Mouse (Mus musculus) heart, embryonic 14.5 days (tissue): ENCODE data around the gene Klra8. TPM values are rescaled to one million over a fixed set of nuclear protein-coding genes. Genes with fewer than 3 reads are reported as not detected.
"Not testable (repeated sequence)": the region's sequence is repeated elsewhere in the genome, so short reads cannot be mapped to it uniquely, and the experiment has no call there.

Source experiments
- ATAC-seq: fragments of 200-750 bp; cut with Nextera tagmentation; 2 replicates; pipeline ENCODE4 v1.8.0; 2017; ENCODE audit warnings: low read depth, moderate TSS enrichment; ENCODE audit not compliant: insufficient number of reproducible peaks, insufficient read depth, low FRiP score
- H3K27ac ChIP-seq, 2 experiments: fragments of 200-500 bp in 1 of 2; fragments of 300-500 bp in 1 of 2; sonication (generic) in 1 of 2; replicated peaks in 1 of 2; 2 replicates each; pipeline ENCODE4 v1.5.1; 2012 to 2014; ENCODE audit warnings: low read depth in 2 of 2, low read length in 2 of 2, control low read depth in 1 of 2, mild to moderate bottlenecking in 1 of 2, mixed read lengths in 1 of 2; ENCODE audit not compliant: control insufficient read depth in 1 of 2, insufficient read depth in 1 of 2
- H3K27me3 ChIP-seq: fragments of 300-500 bp; sonication (generic); 2 replicates; pipeline ENCODE4 v1.6.1; 2014; ENCODE audit warnings: mild to moderate bottlenecking, low read length, control low read depth; ENCODE audit not compliant: control insufficient read depth, insufficient read depth
- H3K36me3 ChIP-seq: fragments of 300-500 bp; sonication (generic); 2 replicates; pipeline ENCODE4 v1.6.1; 2014; ENCODE audit warnings: mild to moderate bottlenecking, control low read depth, low read length, mixed read lengths; ENCODE audit not compliant: control insufficient read depth, insufficient read depth
- H3K4me1 ChIP-seq, 2 experiments: fragments of 200-500 bp in 1 of 2; fragments of 300-500 bp in 1 of 2; sonication (generic) in 1 of 2; 2 replicates each; pipeline ENCODE4 v1.6.1; 2012 to 2014; ENCODE audit warnings: low read length in 2 of 2, control low read depth in 1 of 2, mixed read lengths in 1 of 2; ENCODE audit not compliant: control insufficient read depth in 2 of 2, insufficient read depth in 2 of 2
- H3K4me2 ChIP-seq: fragments of 300-500 bp; sonication (generic); 2 replicates; pipeline ENCODE4 v1.6.1; 2014; ENCODE audit warnings: mild to moderate bottlenecking, low read length
- H3K4me3 ChIP-seq, 2 experiments: fragments of 200-500 bp in 1 of 2; fragments of 300-500 bp in 1 of 2; sonication (generic) in 1 of 2; 2 replicates each; pipeline ENCODE4 v1.5.1; 2012 to 2014; ENCODE audit warnings: low read length in 2 of 2, mild to moderate bottlenecking in 2 of 2, control low read depth in 1 of 2, low read depth in 1 of 2, moderate library complexity in 1 of 2; ENCODE audit not compliant: control insufficient read depth in 1 of 2, insufficient read depth in 1 of 2
- H3K9ac ChIP-seq: fragments of 300-500 bp; sonication (generic); 2 replicates; pipeline ENCODE4 v1.6.1; 2014; ENCODE audit warnings: mild to moderate bottlenecking, low read length
- H3K9me3 ChIP-seq: fragments of 300-500 bp; sonication (generic); 2 replicates; pipeline ENCODE4 v1.6.1; 2016; ENCODE audit warnings: low read length, control low read depth; ENCODE audit not compliant: control insufficient read depth
- WGBS: fragments of 180-500 bp; shearing (Covaris S2); extraction: QIAGEN DNeasy Blood & Tissue Kit; methylation state at CpG from one replicate; pipeline ENCODE4 v1.1.7; 2014; 5-methylcytosine and 5-hydroxymethylcytosine counted together
- polyA plus RNA-seq: library from polyadenylated mRNA; unstranded; fragments of >200 nt; fragmentation: Nextera tagmentation; extraction: Ambion mirVana; gene quantifications from 2 replicates; pipeline ENCODE4 v1.2.1, GENCODE M21; 2014

Gene Klra8
- polyA plus RNA-seq: not detected in 2 replicates

GRCm38 (mm10) chr6:130129798-130130197 is at the start of gene Klra8:
Klra8 (minus strand) TSS chr6:130129898.
- H3K9ac ChIP-seq, H3K36me3 ChIP-seq, H3K4me3 ChIP-seq, H3K27ac ChIP-seq, H3K4me1 ChIP-seq, ATAC-seq, H3K4me2 ChIP-seq, H3K27me3 ChIP-seq, H3K9me3 ChIP-seq: not testable (repeated sequence)
- WGBS: 56% methylated on average over 4 of the region's 4 CpGs

DNA sequence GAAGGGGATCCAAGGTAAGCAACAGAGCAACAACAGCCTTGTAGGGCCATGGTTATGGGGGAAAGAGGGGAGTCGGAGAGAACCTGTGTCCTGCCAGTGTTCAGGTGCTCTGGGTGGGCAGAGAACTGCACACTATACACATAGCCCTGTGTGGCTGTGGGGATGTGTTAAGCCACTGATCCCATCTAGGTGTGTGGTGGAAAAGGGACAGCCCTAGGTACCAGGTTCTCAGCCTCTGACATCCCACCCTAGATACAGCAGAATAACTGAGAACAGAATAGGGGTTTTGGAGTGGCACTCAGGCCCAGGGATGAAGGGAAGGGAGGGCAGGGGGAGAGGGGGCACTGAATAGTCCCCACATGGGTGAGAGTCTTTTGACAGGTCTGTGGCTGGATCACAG is 19.2 kb downstream of the Klra8 start:
- ATAC-seq: no peak
- Histone ChIP-seq H3K27me3 (no peaks in the 10 kb centered on the region), H3K4me1 (no peaks in the 10 kb centered on the region), H3K9ac (no peak overlapping the region), H3K4me3 (no peak overlapping the region), H3K36me3 (no peaks in the 10 kb centered on the region), H3K9me3 (0 out of 2 replicates have a peak, but pooled peaks cover 6% of the 10 kb centered on the region), H3K4me2 (no peak overlapping the region), H3K27ac (no peak overlapping the region)
- 71% methylated on average over 1 of the region's 1 CpGs for WGBS

DNA sequence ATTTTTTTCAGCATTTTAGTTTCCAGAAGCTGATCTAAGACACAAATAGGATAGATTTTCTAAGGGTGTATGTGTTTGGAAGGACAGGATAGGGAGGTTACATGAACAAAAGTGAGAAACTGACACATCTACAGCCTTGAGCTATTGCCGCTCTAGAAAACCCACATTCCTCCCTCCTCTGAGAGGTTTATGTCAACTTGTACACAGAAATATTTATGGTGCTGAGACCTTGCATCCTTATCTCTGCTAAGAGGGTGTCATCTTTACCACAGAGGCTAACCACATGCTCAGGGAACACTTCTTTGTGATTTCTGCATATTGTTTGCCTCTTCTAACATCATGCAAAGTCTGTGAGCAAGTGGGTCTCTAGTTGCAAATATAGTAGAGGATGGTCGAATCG is 27.0 kb downstream of the Klra8 start:
- H3K4me2 ChIP-seq, H3K27ac ChIP-seq, ATAC-seq, H3K4me1 ChIP-seq, H3K9ac ChIP-seq, H3K9me3 ChIP-seq, H3K27me3 ChIP-seq, H3K4me3 ChIP-seq, H3K36me3 ChIP-seq: not testable (repeated sequence)
- WGBS: 73% methylated on average over 3 of the region's 3 CpGs

DNA sequence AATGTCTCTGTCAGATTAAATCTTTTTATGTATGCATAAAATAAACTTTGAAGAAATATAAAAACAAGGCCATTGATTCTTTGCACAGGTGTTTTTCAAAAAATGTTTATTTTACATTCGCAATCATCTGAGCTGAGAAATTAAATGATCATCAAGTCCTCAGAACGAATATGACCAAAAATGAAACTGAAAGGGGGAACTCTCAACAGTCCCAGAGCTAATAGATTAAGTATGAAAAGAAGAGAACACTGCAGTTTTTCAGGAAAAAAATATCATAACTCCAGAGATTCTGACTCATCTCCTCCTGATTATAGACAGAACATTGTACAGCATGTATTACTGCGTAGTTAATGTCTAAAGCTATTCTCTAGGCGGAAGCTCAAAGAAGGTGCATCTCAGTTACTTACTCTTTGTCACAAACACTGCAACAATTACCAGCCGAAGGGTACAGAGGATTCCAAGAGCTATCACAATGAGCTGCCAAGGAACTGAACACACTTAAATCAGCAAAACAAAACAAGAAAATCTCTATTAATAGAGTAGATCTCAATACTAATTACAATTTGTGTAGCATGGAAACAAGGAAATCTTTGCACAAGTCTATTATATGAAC is 37.3 kb downstream of the Klra8 start:
- Histone ChIP-seq H3K27ac (no peak overlapping the region), H3K4me1 (no peaks in the 10 kb centered on the region), H3K27me3 (no peaks in the 10 kb centered on the region), H3K4me3 (no peak overlapping the region), H3K9ac (no peak overlapping the region), H3K36me3 (no peaks in the 10 kb centered on the region), H3K9me3 (no peaks in the 10 kb centered on the region), H3K4me2 (no peak overlapping the region)
- no peak for ATAC-seq
- WGBS: 65% methylated on average over 5 of the region's 5 CpGs

- H3K4me3 ChIP-seq, H3K4me2 ChIP-seq, H3K9ac ChIP-seq, ATAC-seq, H3K36me3 ChIP-seq, H3K27ac ChIP-seq, H3K4me1 ChIP-seq, H3K9me3 ChIP-seq, H3K27me3 ChIP-seq: not testable (repeated sequence)
- 44% methylated on average over 1 of the region's 1 CpGs for WGBS
Observed at GRCm38 (mm10) chr6:130067171-130067570, 62.5 kb downstream of the Klra8 start, which contains the start of gene Klra4. Klra4 (minus strand) TSS chr6:130067271.

Other genes with a start within 250 kb of the Klra8 start
- gene Klra5, start 212.2 kb downstream of the Klra8 start, polyA plus RNA-seq: not detected in 2 replicates
- gene Klra6, start 102.9 kb downstream of the Klra8 start, polyA plus RNA-seq: not detected in 2 replicates
- not detected in 2 replicates for gene Klra4, start 62.6 kb downstream of the Klra8 start, polyA plus RNA-seq
- not detected in 2 replicates for gene Klra9, start 63.2 kb upstream of the Klra8 start, polyA plus RNA-seq
- gene Klra7, start 103.4 kb upstream of the Klra8 start, polyA plus RNA-seq: not detected in 2 replicates
- gene Klra10, start 152.0 kb upstream of the Klra8 start, polyA plus RNA-seq: not detected in 2 replicates
- not detected in 2 replicates for gene Klra3, start 207.7 kb upstream of the Klra8 start, polyA plus RNA-seq